Mouse (Mus musculus) mouse trophoblast stem cell (cell line): ENCODE data around the gene Gm10097.

Experiments
- in situ Hi-C, 2 experiments: fragments of 300-500 bp; cut with MseI, MboI; formaldehyde crosslinking; loops; 2 replicates in 1 of 2; 3 replicates in 1 of 2; pipeline ENCODE4 v1.15.1; 2025

The Gm10097 gene

GRCm38 (mm10) chr10:5083716-5084115, 14.7 kb downstream of the Gm10097 start:
- in situ Hi-C loops: no loop called here

GRCm38 (mm10) chr10:5085792-5086191, 16.8 kb downstream of the Gm10097 start:
- in situ Hi-C loops: no loop called here

GRCm38 (mm10) chr10:5086329-5086728, 17.3 kb downstream of the Gm10097 start:
- in situ Hi-C loops: no loop called here

- in situ Hi-C loops: no loop called here
Measured at GRCm38 (mm10) chr10:5087336-5087735, 18.3 kb downstream of the Gm10097 start.

- in situ Hi-C loops: no loop called here
Measured at GRCm38 (mm10) chr10:5089133-5089532, 20.1 kb downstream of the Gm10097 start.

GRCm38 (mm10) chr10:5096996-5097753, 28.2 kb downstream of the Gm10097 start:
- in situ Hi-C loops: no loop called here

GRCm38 (mm10) chr10:5097754-5098137, 28.8 kb downstream of the Gm10097 start:
- in situ Hi-C loops: no loop called here

GRCm38 (mm10) chr10:5110773-5111172, 41.8 kb downstream of the Gm10097 start:
- in situ Hi-C loops: no loop called here

GRCm38 (mm10) chr10:5116155-5116554, 47.2 kb downstream of the Gm10097 start:
- in situ Hi-C loops: no loop called here

- in situ Hi-C loops: no loop called here
Measured at GRCm38 (mm10) chr10:5116720-5117119, 47.7 kb downstream of the Gm10097 start.
